Mouse (Mus musculus) frontal cortex, adult 2 months (tissue): Measurements from ENCODE around the gene Oxt. TPM values are rescaled to one million over a fixed set of nuclear protein-coding genes. Genes with fewer than 3 reads are reported as not detected.

Experiments used
- DNase-seq, 2 experiments: peaks; one replicate each; pipeline ENCODE4 v3.0.0; 2022; ENCODE audit warnings: low spot score in 1 of 2; ENCODE audit errors: extremely low spot score in 1 of 2
- polyA plus RNA-seq: library from polyadenylated mRNA; depleted of rRNA; stranded (reverse); fragments of >200 nt; gene quantifications from 2 replicates; pipeline ENCODE4 v1.2.3, GENCODE M21; 2012; rRNA removed

Gene Oxt
- polyA plus RNA-seq, 1 experiment: not detected

DNA sequence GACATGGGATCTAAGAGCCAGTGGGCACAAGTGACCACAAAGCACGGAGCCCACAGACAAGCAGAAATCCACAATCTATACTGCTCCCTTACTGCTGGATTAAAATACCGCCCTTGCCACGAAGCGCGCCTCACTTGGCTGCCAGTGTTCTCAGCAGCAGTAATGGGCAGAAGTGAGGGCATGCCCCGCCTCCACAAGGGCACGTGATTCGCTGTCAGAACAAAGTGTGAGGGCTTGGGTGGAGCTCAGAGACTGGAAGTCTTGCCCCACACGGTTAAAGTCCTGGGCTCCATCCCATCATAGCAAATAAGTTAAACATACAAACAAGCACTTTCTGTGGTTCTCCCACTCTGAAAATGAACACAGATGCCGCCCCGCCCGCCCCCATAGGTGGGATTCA, 1.7 kb downstream of the Oxt start:
- DNase-seq: peak in 1 of 2 experiments; percentile 42

DNA sequence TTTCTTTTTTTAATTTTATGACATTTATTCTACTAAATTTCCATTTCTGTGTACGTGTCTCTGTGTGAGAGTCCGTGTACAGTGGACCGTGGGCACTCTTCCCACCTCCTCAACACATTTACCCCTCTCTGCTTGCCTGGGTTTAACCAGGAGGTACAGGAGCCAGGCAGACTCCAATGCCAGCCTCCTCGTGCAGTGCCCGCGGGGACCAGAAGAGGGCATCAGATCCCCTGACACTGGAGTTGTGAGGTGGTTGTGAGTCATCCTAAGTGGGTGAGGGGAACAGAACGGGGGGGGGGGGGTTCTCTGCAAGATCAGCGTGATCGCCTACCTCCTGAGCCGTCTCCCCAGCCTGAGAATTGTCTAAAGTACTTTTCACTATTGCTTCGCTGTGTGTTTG, 2.2 kb downstream of the Oxt start:
- peak in 1 of 2 experiments; percentile 87 for DNase-seq

DNA sequence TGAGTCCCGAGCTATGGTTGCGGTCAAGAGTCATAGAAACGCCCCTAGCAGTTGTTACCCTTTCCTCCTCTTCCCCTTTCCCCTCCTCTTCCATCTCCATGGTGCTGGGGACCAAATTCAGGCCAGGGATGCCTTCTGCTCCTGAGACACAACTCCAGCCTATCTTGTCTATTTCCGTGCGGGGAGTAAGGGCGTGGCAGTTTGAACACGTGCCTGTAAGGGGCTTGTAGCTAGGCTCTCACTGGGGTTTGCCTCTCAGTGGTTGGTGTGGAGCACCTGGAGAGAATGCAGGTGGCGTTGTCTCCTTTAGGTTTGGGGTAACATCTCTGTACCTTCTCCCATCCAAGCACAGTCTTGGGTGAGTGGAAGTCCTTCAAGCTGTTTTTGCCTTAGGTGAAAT, 3.8 kb downstream of the Oxt start:
- no peak for DNase-seq

DNA sequence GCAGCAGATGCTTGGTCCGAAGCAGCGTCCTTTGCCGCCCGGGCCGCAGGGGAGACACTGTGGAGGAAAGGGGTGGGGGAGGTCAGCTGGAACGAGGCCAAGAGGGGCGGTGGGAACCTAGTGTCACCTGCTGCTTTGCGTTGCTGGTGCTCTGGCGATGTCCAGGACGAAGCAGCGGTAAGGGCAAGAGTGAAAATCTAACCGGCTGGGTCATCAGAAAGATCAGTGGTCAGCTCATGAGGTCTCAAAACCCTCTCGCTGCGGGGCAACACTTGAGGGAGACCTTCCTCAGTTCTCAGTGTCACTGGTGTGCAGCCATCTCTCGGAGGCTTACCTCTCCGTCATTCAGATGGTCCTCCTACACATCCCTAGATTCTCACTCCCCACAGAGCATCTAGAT, 5.2 kb downstream of the Oxt start:
- no peak for DNase-seq

DNA sequence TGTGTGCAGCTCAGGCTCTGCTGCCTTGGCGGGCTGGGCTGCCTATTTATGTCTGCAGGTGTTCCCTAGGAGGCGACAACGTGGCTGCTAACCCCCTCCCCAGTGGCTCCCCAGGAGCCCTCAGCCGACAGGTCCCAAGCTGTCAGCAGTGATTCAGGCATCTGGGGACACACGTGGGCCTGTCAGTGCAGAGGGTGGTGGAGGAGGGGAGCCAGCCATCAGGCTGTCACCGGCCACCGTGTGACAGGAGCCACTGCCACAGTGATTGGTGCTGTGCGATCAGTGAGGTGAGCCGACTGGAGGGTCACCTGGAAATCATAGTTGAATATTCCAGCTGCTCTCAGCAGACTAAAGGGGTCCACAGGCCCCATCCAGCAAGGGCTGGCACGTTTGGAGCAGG, 6.6 kb downstream of the Oxt start, which contains the start of gene Avp:
Gene Avp, minus strand, starts transcription at position 3 of the 400 bp plus-strand sequence.
- DNase-seq: no peak

DNA sequence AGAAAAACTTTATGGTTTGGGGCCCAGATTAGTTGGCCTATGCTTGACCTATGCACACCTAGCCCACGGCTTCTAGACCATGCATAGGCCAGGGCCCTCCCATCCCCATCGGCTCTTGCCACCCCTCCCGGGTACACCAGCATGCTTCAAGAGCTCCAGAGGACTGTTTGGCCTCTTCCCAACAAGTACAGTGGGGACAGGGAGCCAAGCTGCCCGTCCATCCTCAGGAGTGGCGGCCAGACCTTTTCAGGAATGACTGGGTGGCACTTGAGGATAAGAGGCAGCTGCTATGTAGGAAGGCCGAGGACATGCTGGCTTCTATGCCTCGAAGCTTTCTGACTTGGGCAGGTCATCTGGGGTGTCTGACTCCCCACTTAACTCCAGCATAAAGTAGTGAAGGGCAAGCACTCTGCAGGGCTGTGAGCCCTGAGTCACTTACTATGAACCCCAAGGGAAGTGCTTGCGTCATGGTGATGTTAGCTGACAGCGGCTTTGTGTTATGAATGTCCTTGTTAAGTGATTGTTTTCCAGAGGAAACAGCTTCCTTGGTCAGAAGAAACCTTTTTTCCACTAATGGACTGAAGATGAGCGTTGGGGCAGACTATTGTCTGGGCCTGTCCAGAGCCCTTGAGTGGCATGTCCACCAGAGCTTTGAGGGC, 8.1 kb downstream of the Oxt start:
- no peak for DNase-seq

DNA sequence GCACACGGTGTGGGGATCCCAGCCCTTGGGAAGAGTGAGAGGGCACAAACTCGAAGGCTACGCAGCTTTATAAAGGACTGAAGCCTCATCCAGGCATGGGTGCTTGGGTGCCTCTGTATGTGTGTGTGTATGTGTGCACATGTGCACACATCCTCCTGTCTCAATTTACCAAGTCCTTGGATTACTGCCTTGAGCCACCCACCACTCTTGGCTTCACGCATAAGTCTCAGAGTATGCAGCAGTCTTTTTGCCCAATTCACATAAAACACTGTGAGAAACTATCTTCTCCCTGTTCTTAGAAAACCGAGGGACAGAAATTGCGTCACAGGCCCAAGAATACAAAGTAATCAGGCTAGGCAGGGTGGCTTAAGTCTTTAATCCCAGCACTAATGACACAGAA, 10.0 kb downstream of the Oxt start:
- peak; percentile 41 to 72 for DNase-seq

DNA sequence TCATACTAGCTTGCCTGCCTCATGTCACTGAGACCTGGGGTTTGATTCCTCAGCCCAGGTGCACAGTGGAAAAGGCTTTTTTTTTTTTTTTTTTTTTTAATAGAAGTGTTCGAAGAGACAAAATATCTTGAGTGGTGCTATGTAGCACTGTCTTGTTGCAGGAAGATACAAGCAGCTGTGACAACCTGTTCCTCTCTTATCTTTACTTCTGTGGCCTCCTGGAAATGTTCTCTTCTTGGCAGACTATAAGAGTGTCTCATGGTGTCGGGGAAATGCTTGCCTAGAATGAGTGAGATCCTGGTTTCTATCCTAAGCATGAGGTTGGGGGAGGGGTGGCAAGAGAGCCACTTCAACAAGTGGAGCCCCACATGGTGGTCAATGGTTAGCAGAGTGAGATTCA, 12.4 kb downstream of the Oxt start:
- no peak for DNase-seq

DNA sequence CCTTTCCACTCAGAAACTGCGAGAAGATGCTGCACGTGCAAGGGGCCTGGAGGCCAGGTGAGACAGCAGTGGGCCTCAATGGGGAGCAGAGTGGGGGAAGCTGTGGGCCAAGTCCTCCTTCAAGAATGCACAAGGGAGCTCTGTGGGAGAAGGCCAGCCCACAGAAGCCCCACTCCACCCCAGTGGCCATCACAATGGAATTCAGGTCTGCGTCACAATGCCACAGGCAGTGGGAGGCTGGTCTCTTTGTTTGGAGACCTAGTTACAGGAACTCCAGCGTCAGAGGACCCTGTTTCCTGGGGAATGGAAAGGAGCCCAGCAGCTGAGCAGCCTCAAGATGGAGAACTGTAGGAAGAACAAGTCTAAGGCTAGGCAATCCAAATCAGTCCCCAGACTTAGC, 13.2 kb downstream of the Oxt start:
- DNase-seq: no peak

DNA sequence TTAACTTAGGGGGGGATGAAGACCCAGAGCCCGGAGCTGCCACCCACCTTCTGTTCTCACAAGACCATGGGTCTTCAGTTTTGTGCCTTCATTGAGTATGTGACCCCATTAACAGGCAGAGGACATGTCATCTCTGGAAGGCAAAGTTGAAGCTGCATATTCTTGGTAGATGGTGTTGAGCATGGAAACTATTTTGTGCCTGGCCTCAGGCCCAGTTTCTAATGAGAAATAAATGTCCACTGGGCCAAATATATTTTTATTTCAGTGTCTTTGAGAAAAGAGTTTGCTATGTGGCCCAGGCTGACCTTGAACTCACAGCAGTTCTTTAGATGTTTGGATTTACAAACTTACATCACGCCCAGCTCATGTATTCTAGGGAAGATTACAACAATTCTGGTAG, 13.8 kb downstream of the Oxt start:
- no peak for DNase-seq

DNA sequence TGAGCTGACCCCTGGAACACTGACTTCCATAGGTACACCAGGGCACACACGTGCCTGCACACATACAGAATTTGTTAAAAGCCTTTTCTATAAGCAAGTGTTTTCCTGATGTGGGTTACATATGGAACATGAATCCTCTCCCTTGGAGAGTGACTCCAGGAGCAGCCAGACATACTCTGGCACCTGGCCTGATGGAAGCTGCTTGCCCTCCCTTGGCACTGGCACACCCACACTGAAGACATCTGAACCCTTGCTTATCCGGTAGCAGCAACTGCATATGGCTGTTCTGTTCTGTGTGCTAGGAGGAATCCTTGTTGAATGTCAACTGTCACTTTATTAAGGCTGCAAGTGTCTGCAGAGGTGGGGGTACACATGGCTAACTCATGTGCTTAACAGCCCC, 15.0 kb downstream of the Oxt start:
- DNase-seq: no peak

DNA sequence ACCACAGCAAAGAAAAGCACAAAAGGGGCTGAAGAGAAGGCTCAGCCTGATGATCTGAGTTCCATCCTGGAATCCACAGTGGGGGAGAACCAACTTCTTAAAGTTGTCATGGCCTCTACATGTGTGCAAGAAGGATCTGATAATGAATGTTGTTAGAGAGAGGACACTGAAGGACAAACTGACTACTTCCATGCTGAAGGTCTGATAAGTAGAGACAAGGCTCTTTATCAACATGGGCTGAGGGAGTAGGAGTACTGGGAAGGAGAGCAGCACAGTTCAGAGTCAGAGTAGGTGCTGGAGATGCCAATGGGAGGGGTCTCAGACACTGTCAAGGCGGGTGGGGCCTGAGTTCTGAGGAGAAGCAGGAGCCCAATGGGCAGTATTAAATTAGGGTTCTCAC, 19.6 kb downstream of the Oxt start:
- no peak for DNase-seq

DNA sequence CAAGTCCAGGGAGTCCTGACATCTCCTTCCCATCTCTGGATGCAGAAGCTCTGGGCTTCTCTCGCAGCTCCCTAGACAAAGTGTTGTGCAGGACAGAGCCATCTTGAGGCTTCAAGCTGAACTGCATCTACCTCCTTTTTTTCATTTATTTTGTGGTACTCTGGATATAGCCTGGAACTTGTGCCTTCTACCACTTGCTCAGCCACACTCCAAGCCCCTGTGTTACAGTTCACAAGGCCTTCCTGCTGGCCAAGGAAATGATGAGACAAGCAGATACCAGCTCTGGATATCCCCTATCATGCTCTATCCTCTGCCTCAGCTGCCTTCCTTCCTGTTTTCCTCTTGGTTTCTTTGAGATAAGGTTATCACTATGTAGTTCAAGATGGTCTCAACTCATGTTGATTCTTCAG, 21.6 kb downstream of the Oxt start:
- peak in 1 of 2 experiments; percentile 73 for DNase-seq

DNA sequence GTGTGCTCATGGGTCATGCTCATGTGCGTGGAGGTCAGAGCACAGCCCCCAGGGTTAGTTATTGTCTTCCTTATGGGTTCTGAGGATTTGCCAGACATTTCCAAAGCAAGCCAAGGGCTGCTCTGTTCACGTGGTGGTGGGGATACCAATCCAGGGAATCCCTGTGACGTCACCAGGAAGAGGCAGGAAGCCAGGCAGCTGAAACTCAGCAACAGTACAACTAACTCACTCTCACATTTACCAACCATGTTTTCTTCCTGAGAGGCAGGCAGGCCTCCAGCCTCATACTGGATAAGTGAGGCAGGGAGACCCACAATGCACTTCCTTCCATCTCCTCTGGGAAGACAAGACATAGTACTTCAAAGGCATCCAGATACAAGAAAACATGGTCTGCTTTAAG, 22.4 kb downstream of the Oxt start:
- DNase-seq: no peak

DNA sequence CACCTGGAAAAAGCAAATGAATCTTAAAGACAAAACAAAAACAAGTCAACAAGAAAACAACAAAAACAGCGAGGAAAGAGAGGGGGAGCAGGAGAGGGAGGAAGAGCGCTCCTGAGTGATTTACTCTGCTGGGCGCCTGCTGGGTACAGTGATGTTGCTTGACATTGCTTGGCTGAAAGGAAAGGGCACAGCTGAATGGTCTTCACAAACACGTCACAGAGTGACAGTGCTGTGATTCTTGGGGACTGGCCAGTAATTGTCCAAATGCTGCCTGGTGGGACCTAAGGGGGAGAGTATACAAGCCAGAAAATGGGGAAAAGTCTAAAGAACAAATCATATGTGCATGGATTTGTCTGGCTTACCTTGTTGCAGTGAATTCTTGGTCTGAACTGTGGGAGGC, 26.2 kb downstream of the Oxt start:
- no peak for DNase-seq

DNA sequence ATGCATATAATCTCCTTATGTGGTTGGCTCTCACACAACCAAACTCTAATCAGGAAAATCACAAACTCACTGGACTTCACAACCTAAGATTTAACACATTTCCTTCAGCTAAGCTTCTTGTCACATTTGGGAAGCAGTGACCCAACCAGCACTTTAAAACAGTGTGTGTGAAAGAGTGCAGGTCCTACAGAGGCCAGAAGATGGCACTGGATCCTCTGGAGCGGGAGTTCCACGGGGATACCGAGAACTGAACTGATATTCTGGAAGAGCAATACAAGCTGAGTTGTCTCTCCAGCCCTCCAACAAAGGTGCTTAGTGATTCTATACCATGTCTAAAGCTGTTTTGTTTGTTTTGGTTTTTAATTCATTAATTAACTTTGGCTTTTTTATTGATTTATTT, 37.1 kb downstream of the Oxt start:
- no peak for DNase-seq

DNA sequence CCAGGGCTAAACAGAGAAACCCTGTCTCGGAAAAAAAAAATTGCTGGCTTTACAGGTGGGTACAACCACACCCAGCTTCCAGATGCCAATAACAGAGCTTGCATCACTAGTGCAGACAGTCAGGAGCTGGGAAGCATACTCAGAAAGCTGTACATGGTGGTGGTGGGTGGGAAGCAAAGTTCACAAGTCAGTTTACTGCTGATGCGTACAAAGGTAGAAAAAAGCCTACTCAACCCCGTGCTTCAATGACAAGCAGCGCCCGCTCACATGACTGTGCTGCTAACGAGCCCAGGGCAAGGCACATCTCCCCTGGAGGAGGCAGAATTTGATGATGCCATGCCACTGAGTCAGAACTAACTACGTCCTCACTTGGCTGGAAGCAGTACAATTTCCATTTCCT, 43.0 kb downstream of the Oxt start:
- no peak for DNase-seq

Other genes with a start within 250 kb of the Oxt start
- gene Cpxm1, start 178.6 kb upstream of the Oxt start, polyA plus RNA-seq: 14.2 and 16.3 TPM in 2 replicates
- not detected in 2 replicates for gene Gm28372, start 170.9 kb upstream of the Oxt start, polyA plus RNA-seq
- gene 1700020A23Rik, start 170.9 kb upstream of the Oxt start, polyA plus RNA-seq: not detected in 2 replicates
- gene Tmem239, start 169.7 kb upstream of the Oxt start, polyA plus RNA-seq: not detected in 2 replicates
- 98.1 and 115 TPM in 2 replicates for gene Vps16, start 151.8 kb upstream of the Oxt start, polyA plus RNA-seq
- gene Pced1a, start 151.5 kb upstream of the Oxt start, polyA plus RNA-seq: 22.7 and 24.3 TPM in 2 replicates
- 143 and 161 TPM in 2 replicates for gene Ptpra, start 125.9 kb upstream of the Oxt start, polyA plus RNA-seq
- 80.5 and 86.1 TPM in 2 replicates for gene Mrps26, start 12.4 kb upstream of the Oxt start, polyA plus RNA-seq
- 0.50 and 0.76 TPM in 2 replicates for gene Avp, start 6.4 kb downstream of the Oxt start, polyA plus RNA-seq
- 3.8 TPM in 2 replicates for gene Fastkd5, start 53.9 kb downstream of the Oxt start, polyA plus RNA-seq
- 9.8 and 11.2 TPM in 2 replicates for gene Ubox5, start 53.9 kb downstream of the Oxt start, polyA plus RNA-seq
- gene Lzts3, start 66.6 kb downstream of the Oxt start, polyA plus RNA-seq: 114 and 133 TPM in 2 replicates
- 97.5 and 108 TPM in 2 replicates for gene Ddrgk1, start 88.5 kb downstream of the Oxt start, polyA plus RNA-seq
- gene Itpa, start 91.4 kb downstream of the Oxt start, polyA plus RNA-seq: 53.3 and 58.1 TPM in 2 replicates
- 0.96 and 1.2 TPM in 2 replicates for gene Slc4a11, start 121.3 kb downstream of the Oxt start, polyA plus RNA-seq